Mouse (Mus musculus): Measurements from ENCODE around the gene Arl15.

The Arl15 gene

GRCm38 (mm10) chr13:113843901-113844300 lies 49.6 kb downstream of the Arl15 start:
- DNase-seq (ENCODE audit: low read depth), result no peak

DNA sequence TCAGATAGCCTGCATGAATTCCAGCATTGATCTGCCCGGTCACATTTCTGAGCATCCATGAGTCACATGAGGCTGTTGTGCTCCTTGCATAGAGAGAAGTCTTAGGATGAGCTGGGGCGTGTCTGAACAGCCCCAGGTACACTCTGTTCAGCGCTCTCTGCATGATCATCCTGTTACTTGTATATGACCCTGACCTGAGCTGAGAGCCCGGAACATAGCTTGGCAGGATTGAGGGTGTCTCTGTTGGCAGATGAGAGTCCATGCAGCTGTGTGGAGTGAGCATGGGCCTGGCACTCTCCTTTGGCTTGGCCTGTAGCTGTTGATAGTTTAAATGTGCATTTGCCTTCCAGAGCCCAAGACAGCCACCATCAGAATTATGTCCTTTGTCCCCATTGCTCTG lies 50.4 kb downstream of the Arl15 start:
- DNase-seq (ENCODE audit: low read depth), result no peak

DNA sequence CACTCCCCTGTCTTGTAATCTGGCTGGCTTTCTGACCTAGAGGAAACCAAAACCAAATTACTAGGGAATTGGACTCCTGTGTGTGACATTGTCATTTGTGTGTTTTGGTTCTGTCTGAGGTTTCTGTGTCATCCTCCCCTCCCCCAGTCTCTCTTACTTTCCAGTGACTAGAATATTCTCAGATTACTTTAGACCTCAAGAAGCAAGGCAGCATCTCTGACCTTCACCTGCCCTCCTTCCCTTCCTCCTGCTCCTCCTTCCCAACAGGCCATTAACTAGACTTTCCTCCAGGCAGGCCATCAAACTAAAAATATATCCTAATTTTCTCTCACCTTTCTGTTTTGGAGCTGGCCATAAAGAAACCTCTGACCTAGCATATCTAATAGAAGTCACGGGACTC lies 50.9 kb downstream of the Arl15 start:
- peak; percentile 15 for DNase-seq (ENCODE audit: low read depth)

GRCm38 (mm10) chr13:113846413-113846812 lies 52.1 kb downstream of the Arl15 start:
- DNase-seq (ENCODE audit: low read depth), result no peak

DNA sequence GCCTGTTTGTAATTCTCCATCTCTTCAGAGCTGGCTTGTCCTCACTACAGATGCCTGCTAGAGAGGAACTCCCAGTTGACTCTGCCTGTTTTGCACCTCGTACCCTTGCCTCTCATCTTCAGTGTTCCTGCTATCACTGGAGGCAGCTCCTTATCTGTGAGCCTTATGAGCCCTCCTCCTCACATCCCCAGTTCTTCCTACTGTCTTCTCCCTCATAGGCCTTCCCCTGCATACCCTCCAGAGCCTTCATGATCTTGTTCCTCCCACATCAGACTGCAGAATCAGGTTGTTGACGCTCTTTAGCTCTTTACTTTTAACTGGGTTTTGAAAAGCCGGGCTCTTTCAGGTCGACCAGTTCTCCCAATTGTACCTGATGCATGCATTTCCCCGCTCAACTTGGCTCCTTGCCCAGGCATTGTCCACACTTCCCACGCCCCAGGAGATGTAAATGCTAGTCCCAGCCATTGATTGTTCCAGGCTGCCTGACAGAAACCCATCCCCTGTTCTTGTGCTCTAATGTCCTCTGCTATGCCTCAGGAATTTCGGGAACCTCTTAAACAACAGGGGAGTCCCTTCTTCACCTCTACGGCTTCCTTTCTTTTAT lies 56.2 kb downstream of the Arl15 start:
- no peak for DNase-seq (ENCODE audit: low read depth)

DNA sequence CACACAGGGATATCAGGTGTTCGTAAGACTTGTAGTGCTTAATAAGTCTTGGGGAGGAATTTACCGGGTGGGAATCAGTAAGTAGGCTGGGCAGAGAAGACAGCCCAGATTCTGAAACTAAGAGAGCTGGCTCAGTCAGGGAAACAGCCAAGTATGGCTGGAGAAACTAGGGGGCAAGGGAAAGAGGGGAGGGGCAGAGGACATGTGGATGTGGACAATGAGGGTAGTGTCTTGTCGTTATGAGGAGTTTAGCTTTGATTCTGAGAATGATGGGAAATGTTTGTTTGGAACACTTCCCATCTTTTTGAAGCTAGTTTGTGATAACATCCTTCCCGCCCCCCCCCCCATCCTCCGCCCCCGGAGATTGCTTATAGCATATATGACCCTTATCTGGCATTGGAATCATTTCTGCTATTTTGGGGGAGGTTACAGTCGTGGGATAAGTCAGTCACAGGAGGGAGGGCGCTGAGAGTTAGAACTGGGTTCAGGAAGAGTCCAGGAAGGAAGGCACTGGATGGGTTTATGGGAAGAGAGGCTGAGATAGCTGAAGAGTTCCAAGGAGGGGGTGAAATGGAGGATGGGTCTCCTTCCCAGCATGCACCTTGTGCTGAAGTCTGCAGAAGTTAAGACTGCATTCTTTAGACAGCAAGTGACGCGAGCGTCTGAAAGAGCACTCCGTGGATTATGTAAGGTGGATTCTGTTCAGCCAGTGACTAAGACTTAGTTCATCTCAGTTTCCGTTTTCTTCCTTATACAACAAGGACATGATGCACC lies 57.5 kb downstream of the Arl15 start:
- peak; percentile 14 for DNase-seq (ENCODE audit: low read depth)

- DNase-seq (ENCODE audit: low read depth), result no peak
Observed at GRCm38 (mm10) chr13:113852376-113852666, 58.0 kb downstream of the Arl15 start.

- no peak for DNase-seq (ENCODE audit: low read depth)
Observed at GRCm38 (mm10) chr13:113854146-113854545, 59.8 kb downstream of the Arl15 start.

DNA sequence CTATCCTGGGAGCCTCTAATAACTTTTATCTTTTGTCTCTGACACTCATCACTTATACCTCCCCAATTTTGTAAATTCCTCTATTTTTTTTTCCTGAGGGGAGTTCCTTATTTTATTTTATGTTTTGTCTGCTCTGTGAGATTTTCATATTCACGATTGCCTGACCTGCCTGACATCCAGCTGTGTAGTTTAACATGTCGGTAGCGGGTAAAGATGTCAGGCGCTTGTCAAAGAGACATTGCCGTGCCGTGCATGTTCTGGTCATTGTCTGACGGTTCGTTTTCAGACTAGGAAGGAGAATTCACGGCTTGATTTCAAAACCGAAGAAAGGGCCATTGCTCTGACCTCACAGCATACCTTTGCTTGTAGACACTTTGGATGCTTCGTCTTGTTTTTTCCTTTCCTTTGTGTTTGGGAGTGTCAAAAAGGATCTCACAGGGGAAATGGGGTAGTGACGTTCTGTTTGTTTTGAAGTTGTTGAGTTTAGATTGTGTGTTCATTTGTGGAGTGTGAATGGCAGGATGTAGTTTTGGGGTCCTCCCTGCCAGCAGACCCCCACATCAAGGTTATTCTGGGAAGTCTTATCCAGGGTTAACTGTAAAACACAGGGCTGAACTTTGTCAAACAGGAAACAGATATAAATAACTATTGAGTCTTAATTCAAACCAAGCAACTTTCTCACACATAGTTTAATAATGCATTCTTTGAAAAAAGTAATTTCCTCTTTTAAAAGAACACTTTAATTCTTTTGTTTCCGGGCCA lies 60.4 kb downstream of the Arl15 start:
- DNase-seq (ENCODE audit: low read depth), result no peak

- no peak for DNase-seq (ENCODE audit: low read depth)
Observed at GRCm38 (mm10) chr13:113856946-113857345, 62.6 kb downstream of the Arl15 start.

- DNase-seq (ENCODE audit: low read depth), result no peak
Observed at GRCm38 (mm10) chr13:113858667-113859391, 64.5 kb downstream of the Arl15 start.

- DNase-seq (ENCODE audit: low read depth), result no peak
Observed at GRCm38 (mm10) chr13:113859392-113859776, 65.1 kb downstream of the Arl15 start.

GRCm38 (mm10) chr13:113860816-113861215 lies 66.5 kb downstream of the Arl15 start:
- no peak for DNase-seq (ENCODE audit: low read depth)

DNA sequence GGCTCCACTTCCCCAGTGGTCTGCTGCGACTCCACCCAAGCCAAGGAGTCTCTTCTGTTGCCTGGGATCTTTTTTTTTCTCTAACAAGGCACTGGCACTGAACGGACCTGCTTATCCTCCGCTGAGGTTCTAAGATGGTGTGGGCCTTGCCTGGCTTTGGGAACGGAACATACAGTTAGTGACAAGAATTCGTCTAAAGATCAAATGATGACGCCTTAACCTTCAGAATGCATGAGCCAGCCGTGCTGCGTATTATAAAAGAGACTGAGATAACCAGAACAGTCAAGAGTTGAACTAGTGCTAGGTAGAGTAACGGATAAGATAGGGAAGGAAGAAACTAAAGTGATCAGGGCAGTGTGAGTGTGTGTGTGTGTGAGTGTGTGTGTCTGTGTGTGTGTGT lies 66.9 kb downstream of the Arl15 start:
- DNase-seq (ENCODE audit: low read depth), result no peak

GRCm38 (mm10) chr13:113862951-113863350 lies 68.6 kb downstream of the Arl15 start:
- no peak for DNase-seq (ENCODE audit: low read depth)

GRCm38 (mm10) chr13:113863688-113864087 lies 69.4 kb downstream of the Arl15 start:
- no peak for DNase-seq (ENCODE audit: low read depth)

GRCm38 (mm10) chr13:113864278-113864677 lies 70.0 kb downstream of the Arl15 start:
- peak; percentile 55 for DNase-seq (ENCODE audit: low read depth)

DNA sequence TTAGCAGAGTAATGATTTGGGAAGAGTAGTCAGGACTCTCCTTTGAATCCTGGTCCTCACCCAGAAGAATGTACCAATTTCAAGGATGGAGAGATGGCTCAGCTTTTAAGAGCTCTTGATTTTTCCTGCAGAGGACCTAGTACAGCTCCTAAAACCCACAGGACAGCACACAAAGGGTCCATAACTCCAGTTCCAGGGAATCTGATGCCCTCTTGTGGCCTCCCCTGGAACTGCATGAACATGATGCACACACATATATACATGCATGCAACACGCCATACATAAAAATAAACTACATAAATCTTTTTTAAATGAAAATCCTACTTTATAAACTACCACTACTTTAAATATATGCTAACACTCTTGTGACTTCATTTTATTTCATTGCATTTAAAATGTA lies 70.6 kb downstream of the Arl15 start:
- peak; percentile 81 for DNase-seq (ENCODE audit: low read depth)

DNA sequence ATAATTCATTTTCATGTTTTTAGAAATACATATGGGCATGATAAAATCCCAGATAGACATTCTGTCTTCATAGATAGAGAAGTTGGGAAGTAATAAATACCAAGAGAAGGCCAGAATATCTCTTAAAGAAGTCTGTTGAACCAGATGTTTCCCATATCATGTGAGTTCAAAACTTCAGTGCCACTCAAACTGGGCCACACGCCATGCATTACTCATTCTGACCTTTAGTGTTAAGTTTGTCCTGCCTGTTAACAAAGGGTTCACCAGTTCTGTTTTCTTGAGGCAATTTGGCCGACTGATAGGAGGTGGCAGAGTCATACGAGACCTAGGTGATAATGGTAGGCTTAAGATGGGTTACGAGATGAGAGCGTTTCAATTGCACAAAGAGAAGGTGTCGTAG lies 71.1 kb downstream of the Arl15 start:
- DNase-seq (ENCODE audit: low read depth), result peak; percentile 58

DNA sequence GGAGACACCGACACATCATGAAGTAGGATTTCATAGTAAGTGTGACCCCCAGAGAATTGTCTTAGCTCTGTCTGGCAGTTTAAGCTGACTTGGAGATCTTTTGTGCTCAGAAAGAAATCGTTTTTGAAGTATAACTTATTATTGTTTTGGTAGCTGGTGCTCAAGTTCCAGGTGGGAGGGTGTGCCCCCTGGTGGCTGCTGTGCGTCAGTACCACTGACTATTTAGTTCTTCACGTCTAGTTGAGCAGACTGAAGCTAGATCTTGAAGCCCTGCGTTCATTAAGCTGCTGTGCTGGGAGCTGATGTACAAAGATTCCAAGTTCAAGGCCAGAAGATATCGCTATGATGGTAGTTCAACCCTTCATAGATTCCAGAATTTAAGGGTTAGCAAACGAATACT lies 71.5 kb downstream of the Arl15 start:
- peak; percentile 72 for DNase-seq (ENCODE audit: low read depth)

- DNase-seq (ENCODE audit: low read depth), result peak; percentile 61
Observed at GRCm38 (mm10) chr13:113867736-113868135, 73.4 kb downstream of the Arl15 start.
